Mouse (Mus musculus) liver, adult 2 months (tissue): ENCODE measurements around the gene Clk1. TPM values are rescaled to one million over a fixed set of nuclear protein-coding genes. Genes with fewer than 3 reads are reported as not detected.

Experiments used
- DNase-seq: peaks from one replicate; pipeline ENCODE4 v3.0.0-alpha.2; 2011; ENCODE audit warnings: low read depth, low spot score; ENCODE audit errors: extremely low read depth
- H3K27ac ChIP-seq: fragments of 200-500 bp; replicated peaks from 2 replicates; pipeline ENCODE4 v1.5.1; 2012; ENCODE audit warnings: low read depth, mild to moderate bottlenecking, control low read depth, inconsistent platforms, low read length; ENCODE audit not compliant: insufficient read depth
- H3K27me3 ChIP-seq: fragments of 200-500 bp; 2 replicates; pipeline ENCODE4 v1.6.1; 2012; ENCODE audit warnings: mild to moderate bottlenecking, moderate library complexity, low read length, inconsistent platforms; ENCODE audit not compliant: control insufficient read depth, insufficient read depth
- H3K36me3 ChIP-seq: fragments of 200-500 bp; 2 replicates; pipeline ENCODE4 v1.6.1; 2012; ENCODE audit warnings: low read length, inconsistent platforms; ENCODE audit not compliant: control insufficient read depth, insufficient read depth
- H3K4me1 ChIP-seq: fragments of 200-500 bp; 2 replicates; pipeline ENCODE4 v1.6.1; 2011; ENCODE audit warnings: low read length; ENCODE audit not compliant: control insufficient read depth, insufficient read depth
- H3K4me3 ChIP-seq: fragments of 200-500 bp; 2 replicates; pipeline ENCODE4 v1.5.1; 2011; ENCODE audit warnings: low read depth, mild to moderate bottlenecking, control low read depth, low read length, moderate library complexity; ENCODE audit not compliant: insufficient read depth
- H3K79me2 ChIP-seq: fragments of 200-500 bp; 2 replicates; pipeline ENCODE4 v1.6.1; 2012; ENCODE audit warnings: inconsistent platforms, mild to moderate bottlenecking, low read length, moderate library complexity; ENCODE audit not compliant: control insufficient read depth, insufficient read depth
- H3K9ac ChIP-seq: fragments of 200-500 bp; 2 replicates; pipeline ENCODE4 v1.6.1; 2012; ENCODE audit warnings: low read depth, mild to moderate bottlenecking, control low read depth, inconsistent platforms, low read length
- CTCF ChIP-seq: fragments of 200-500 bp; IDR thresholded peaks from 2 replicates; pipeline ENCODE4 v1.5.1; 2011; ENCODE audit warnings: low read depth, low read length, control low read depth
- POLR2A ChIP-seq: fragments of 200-500 bp; IDR thresholded peaks from 2 replicates; pipeline ENCODE4 v1.6.1; 2011; ENCODE audit warnings: low read length, control low read depth; ENCODE audit not compliant: insufficient read depth; ENCODE audit errors: extremely low read depth
- WGBS: fragments of 180-500 bp; shearing (Covaris S2); methylation state at CpG from one replicate; pipeline ENCODE4 v1.1.7; 2018; 5-methylcytosine and 5-hydroxymethylcytosine counted together
- polyA plus RNA-seq: library from polyadenylated mRNA; depleted of rRNA; stranded (reverse); fragments of >200 nt; gene quantifications from 2 replicates; pipeline ENCODE4 v1.2.3, GENCODE M21; 2012; rRNA removed
- total RNA-seq: library from RNA; depleted of rRNA; stranded (reverse); fragments of >200 nt; gene quantifications from 2 replicates; pipeline ENCODE4 v1.2.3, GENCODE M21; 2014; rRNA removed

The Clk1 gene
- total and polyA plus RNA-seq, 2 experiments = 23.0 to 163 TPM

DNA sequence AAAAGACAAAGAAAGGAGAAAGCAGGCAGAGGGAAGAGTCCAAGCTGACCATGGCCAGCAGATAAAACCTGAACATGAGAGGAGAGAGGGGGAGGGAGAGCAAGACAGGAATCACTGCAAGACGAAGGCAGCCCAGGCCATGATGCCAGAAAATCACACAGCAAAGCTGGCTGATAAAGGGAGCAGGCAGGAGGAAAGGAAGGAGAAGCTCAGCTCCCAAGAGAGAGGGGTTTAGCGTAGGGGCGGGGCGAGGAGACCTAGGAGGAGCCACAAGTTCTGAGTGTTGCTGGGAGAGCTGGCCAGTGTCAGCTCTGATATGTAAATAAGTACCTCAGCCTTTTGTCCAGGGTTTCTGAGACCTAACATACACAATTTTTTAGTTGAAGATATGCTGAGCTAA lies 61.6 kb downstream of the Clk1 start:
- DNase-seq = no peak
- Histone ChIP-seq H3K4me3 (no peak overlapping the region), H3K79me2 (no peaks in the 10 kb centered on the region), H3K9ac (no peak overlapping the region), H3K4me1 (no peaks in the 10 kb centered on the region), H3K27ac (no peak overlapping the region), H3K36me3 (no peaks in the 10 kb centered on the region), H3K27me3 (no peaks in the 10 kb centered on the region)
- WGBS = 82% methylated on average over 4 of the region's 4 CpGs
- TF ChIP-seq POLR2A (no peak), CTCF (no peak)

Other genes starting within 250 kb of the Clk1 start
- gene Aox4, start 213.7 kb downstream of the Clk1 start, total RNA-seq = not detected in 2 replicates
- gene Aox4, start 213.7 kb downstream of the Clk1 start, polyA plus RNA-seq = not detected in 2 replicates
- gene Aox2, start 145.7 kb downstream of the Clk1 start, total RNA-seq = under 0.01 TPM in 2 replicates
- gene Aox2, start 145.7 kb downstream of the Clk1 start, polyA plus RNA-seq = not detected in 2 replicates
- gene Bzw1, start 31.2 kb downstream of the Clk1 start, total RNA-seq = 94.4 and 103 TPM in 2 replicates
- gene Bzw1, start 31.2 kb downstream of the Clk1 start, polyA plus RNA-seq = 16.1 and 17.7 TPM in 2 replicates
- 9.4 and 10.5 TPM in 2 replicates for gene Nif3l1, start 21.1 kb upstream of the Clk1 start, total RNA-seq
- gene Nif3l1, start 21.1 kb upstream of the Clk1 start, polyA plus RNA-seq = 11.4 and 11.9 TPM in 2 replicates
- 21.5 and 32.6 TPM in 2 replicates for gene Ppil3, start 21.4 kb upstream of the Clk1 start, total RNA-seq
- gene Ppil3, start 21.4 kb upstream of the Clk1 start, polyA plus RNA-seq = 13.6 and 14.2 TPM in 2 replicates
- gene Orc2, start 81.0 kb upstream of the Clk1 start, total RNA-seq = 4.8 and 5.2 TPM in 2 replicates
- 1.6 and 1.7 TPM in 2 replicates for gene Orc2, start 81.0 kb upstream of the Clk1 start, polyA plus RNA-seq
- gene Fam126b, start 162.3 kb upstream of the Clk1 start, total RNA-seq = 22.6 and 33.0 TPM in 2 replicates
- gene Fam126b, start 162.3 kb upstream of the Clk1 start, polyA plus RNA-seq = 1.8 and 2.3 TPM in 2 replicates
- gene Ndufb3, start 162.3 kb upstream of the Clk1 start, total RNA-seq = 116 and 196 TPM in 2 replicates
- 48.0 and 52.4 TPM in 2 replicates for gene Ndufb3, start 162.3 kb upstream of the Clk1 start, polyA plus RNA-seq